Mouse (Mus musculus): ENCODE results near the gene Dpp3. TPM values are rescaled to one million over a fixed set of nuclear protein-coding genes. Genes with fewer than 3 reads are reported as not detected.
"Not testable (repeated sequence)": the region's sequence is repeated elsewhere in the genome, so short reads cannot be mapped to it uniquely, and the experiment has no call there.

The Dpp3 gene
- 73.8 and 84.4 TPM in 2 replicates for polyA plus RNA-seq (2012; rRNA removed)

DNA sequence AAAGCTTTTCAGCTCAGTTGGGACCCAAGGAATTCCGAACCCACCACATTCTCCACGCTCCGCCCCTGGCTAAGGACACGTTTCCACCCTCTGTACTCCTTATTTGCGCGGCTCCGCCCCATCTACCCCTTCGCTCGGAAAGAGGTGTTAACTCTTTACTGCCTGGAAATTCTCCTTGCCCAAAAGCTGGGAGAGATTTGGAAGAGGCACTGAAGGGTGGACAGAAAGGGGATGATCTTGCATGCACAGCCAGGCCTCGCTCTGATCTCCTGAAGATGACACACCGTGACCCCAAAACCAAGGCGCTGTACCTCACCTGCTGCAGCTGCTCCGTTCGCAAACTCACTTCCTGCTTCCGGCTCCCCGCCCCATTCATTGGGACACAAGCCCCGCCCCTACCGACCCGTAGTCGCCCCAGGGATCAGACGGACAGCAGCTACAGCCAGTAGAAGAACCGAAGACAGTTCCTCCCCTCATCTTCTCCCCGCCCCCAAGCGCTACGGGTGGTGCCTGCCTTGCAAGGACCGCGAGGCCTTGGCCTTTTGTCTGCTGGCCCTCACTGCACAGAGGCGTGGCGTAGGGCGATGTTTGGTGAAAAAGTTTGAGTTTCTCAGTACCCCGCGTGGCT is at the start of gene Dpp3:
TSS of gene Dpp3 (minus strand) at position 384 of the 628 bp plus-strand sequence.
- no peak within 1 kb of the TSS; the same call in 1 of the 2 replicates for H3K27ac ChIP-seq (ENCODE audit: insufficient read depth, low read depth, low read length)
- H3K4me1 ChIP-seq (ENCODE audit: control insufficient read depth, insufficient read depth, low read length) = peaks cover 7% of the 10 kb centered on the region; the same call in 1 of the 2 replicates
- WGBS = under 1% methylated on average over 32 of the region's 32 CpGs
- TF ChIP-seq POLR2A (IDR thresholded peaks at IDR 0.05; ENCODE audit: low read depth, low read length) (peak; percentile 17), CTCF (conservative IDR thresholded peaks at IDR 0.05; ENCODE audit: insufficient read depth, insufficient read length, low read depth, low read length) (no peak)
- peak; percentile 99 for DNase-seq
- no peaks in the 10 kb centered on the region for H3K36me3 ChIP-seq (ENCODE audit: control insufficient read depth, insufficient read depth, low read length)
- no peaks in the 10 kb centered on the region for H3K27me3 ChIP-seq (replicated peaks; ENCODE audit: control insufficient read depth, insufficient read depth, low read length)
- peak within 1 kb of the TSS; percentile 68 for H3K4me3 ChIP-seq (ENCODE audit: insufficient read depth, low read depth, low read length)

DNA sequence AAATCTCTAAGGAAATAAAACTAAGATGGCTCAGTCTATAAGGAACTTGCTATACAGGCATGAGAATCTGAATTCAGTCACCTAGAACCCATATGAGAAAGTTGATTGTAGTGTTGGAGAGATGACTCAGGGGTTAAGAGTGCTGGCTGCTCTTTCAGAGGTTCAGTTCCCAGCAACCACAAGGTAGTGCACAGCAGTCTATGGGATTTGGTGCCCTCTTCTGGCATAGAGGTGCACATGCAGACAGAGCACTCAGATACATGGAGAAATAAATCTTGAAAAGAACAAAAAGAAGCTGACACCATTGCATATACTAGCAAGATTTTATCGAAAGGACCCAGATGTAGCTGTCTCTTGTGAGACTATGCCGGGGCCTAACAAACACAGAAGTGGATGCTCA is 40.1 kb upstream of the Dpp3 start:
- Histone ChIP-seq H3K4me3 (ENCODE audit: insufficient read depth, low read depth, low read length) (no peak overlapping the region), H3K27ac (ENCODE audit: insufficient read depth, low read depth, low read length) (no peak overlapping the region), H3K4me1 (ENCODE audit: control insufficient read depth, insufficient read depth, low read length) (no peaks in the 10 kb centered on the region), H3K36me3 (ENCODE audit: control insufficient read depth, insufficient read depth, low read length) (no peaks in the 10 kb centered on the region; the same call in 1 of the 2 replicates), H3K27me3 (replicated peaks; ENCODE audit: control insufficient read depth, insufficient read depth, low read length) (no peaks in the 10 kb centered on the region)
- TF ChIP-seq POLR2A (IDR thresholded peaks at IDR 0.05; ENCODE audit: low read depth, low read length) (no peak), CTCF (conservative IDR thresholded peaks at IDR 0.05; ENCODE audit: insufficient read depth, insufficient read length, low read depth, low read length) (peak; percentile 64)
- DNase-seq = no peak
- 90% methylated on average over 2 of the region's 2 CpGs for WGBS

DNA sequence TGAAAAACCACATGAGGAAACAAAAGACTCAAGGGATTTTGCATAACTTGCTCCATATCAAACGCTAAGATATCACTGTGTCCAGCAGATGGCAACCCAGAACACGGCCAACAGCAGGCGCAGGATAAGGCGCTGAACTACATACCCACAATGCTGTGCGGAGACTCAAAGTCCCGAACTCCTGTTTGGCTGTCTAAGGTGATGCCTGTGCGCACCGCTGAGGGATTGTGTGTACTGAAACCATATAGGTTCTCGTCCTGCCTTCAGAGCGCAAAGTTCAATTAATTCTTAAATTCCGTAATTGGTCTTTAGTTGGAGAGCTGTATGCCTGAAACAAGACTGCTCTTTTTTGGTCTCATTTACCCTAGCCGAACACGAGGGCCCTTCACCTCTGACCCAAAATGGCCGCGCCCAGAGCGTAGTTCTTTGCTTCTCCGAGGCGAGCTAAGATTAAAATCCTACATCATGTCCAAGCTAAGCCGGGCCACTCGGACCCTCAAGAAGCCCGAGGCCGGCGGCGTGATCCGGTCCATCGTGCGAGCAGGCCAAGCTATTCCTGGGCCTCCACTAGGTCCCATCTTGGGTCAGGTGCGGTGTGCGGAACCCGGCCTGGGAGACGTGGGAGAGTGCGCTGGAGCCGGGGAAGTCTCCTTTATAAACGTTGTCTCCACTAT is 34.0 kb upstream of the Dpp3 start, which contains the start of gene Mrpl11:
TSS of gene Mrpl11 (plus strand) at position 220 of the 674 bp plus-strand sequence.
- no peaks in the 10 kb centered on the region for H3K27me3 ChIP-seq (replicated peaks; ENCODE audit: control insufficient read depth, insufficient read depth, low read length)
- DNase-seq = peak; percentile 96
- TF ChIP-seq CTCF (conservative IDR thresholded peaks at IDR 0.05; ENCODE audit: insufficient read depth, insufficient read length, low read depth, low read length) (peak; percentile 90), POLR2A (IDR thresholded peaks at IDR 0.05; ENCODE audit: low read depth, low read length) (no peak)
- 1% methylated on average over 34 of the region's 34 CpGs for WGBS
- H3K36me3 ChIP-seq (ENCODE audit: control insufficient read depth, insufficient read depth, low read length) = no peaks in the 10 kb centered on the region; the same call in 1 of the 2 replicates
- H3K27ac ChIP-seq (ENCODE audit: insufficient read depth, low read depth, low read length) = peak within 1 kb of the TSS; percentile 93
- H3K4me3 ChIP-seq (ENCODE audit: insufficient read depth, low read depth, low read length) = peak within 1 kb of the TSS; percentile 98
- H3K4me1 ChIP-seq (ENCODE audit: control insufficient read depth, insufficient read depth, low read length) = no peaks in the 10 kb centered on the region

DNA sequence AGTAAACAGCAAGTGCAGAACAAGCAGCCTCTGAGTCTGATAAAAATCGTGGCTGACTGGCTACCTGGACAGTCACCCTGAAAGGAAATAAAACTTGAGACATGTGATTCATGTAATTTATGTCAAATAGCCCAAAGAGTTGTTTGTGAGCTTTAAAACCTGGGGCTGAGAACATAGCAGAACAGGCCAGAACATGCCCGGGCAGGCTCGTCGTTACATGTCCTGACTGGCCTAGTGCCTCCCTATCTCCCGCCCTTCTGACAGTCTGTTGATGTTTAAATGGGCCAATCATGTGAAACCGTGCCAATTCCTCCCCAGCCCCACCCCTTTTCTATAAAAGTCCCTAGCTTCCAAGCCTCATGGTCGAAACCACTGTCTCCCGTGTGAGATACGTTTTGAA is 20.6 kb upstream of the Dpp3 start:
- H3K27me3 ChIP-seq (replicated peaks; ENCODE audit: control insufficient read depth, insufficient read depth, low read length); H3K4me1 ChIP-seq (ENCODE audit: control insufficient read depth, insufficient read depth, low read length); H3K4me3 ChIP-seq (ENCODE audit: insufficient read depth, low read depth, low read length); H3K36me3 ChIP-seq (ENCODE audit: control insufficient read depth, insufficient read depth, low read length); H3K27ac ChIP-seq (ENCODE audit: insufficient read depth, low read depth, low read length); DNase-seq: not testable (repeated sequence)
- 67% methylated on average over 9 of the region's 9 CpGs for WGBS

DNA sequence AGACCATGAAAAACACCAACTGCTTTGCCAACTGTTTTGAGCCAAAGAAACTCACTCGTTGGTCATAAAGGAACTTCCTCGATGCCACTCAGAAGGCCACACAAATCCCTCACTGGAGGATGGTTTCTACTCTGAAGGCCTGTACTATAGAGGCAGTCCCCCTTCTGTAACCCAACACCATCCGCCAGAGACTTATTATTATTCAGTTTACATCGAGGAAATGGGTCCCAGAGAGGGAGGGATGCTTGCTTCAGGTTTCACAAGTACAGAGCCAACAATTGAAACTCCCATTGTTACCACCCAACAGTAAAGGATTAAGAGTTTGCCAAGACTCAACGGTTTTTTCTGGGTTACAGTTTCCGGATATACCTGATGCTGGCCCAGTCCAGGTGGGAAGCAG is 17.5 kb upstream of the Dpp3 start:
- H3K4me3 ChIP-seq (ENCODE audit: insufficient read depth, low read depth, low read length) = no peak overlapping the region
- H3K36me3 ChIP-seq (ENCODE audit: control insufficient read depth, insufficient read depth, low read length) = no peaks in the 10 kb centered on the region
- TF ChIP-seq POLR2A (IDR thresholded peaks at IDR 0.05; ENCODE audit: low read depth, low read length) (no peak), CTCF (conservative IDR thresholded peaks at IDR 0.05; ENCODE audit: insufficient read depth, insufficient read length, low read depth, low read length) (no peak)
- 52% methylated on average over 6 of the region's 6 CpGs for WGBS
- no peaks in the 10 kb centered on the region for H3K4me1 ChIP-seq (ENCODE audit: control insufficient read depth, insufficient read depth, low read length)
- H3K27ac ChIP-seq (ENCODE audit: insufficient read depth, low read depth, low read length) = no peak overlapping the region
- no peaks in the 10 kb centered on the region for H3K27me3 ChIP-seq (replicated peaks; ENCODE audit: control insufficient read depth, insufficient read depth, low read length)
- no peak for DNase-seq

DNA sequence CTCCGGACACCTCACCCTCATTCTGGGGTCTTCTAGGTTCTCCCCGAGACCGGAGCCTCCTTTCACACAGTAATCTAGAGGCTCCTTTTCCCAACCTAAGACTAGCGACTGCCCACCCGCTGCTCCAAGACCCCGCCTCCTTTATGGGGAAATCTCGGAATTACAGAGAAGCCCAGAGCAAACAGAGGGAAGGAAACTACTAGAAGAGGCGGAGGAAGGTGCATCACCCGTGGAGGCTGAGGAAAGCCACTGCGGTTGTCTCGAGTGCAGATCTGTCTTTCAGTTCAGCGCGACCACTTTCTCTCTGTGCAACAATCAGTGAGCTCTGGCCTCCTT is 15.1 kb upstream of the Dpp3 start:
- TF ChIP-seq CTCF (conservative IDR thresholded peaks at IDR 0.05; ENCODE audit: insufficient read depth, insufficient read length, low read depth, low read length) (no peak), POLR2A (IDR thresholded peaks at IDR 0.05; ENCODE audit: low read depth, low read length) (no peak)
- Histone ChIP-seq H3K4me3 (ENCODE audit: insufficient read depth, low read depth, low read length) (peak overlapping the region; percentile 21), H3K27ac (ENCODE audit: insufficient read depth, low read depth, low read length) (no peak overlapping the region), H3K36me3 (ENCODE audit: control insufficient read depth, insufficient read depth, low read length) (no peaks in the 10 kb centered on the region), H3K27me3 (replicated peaks; ENCODE audit: control insufficient read depth, insufficient read depth, low read length) (no peaks in the 10 kb centered on the region), H3K4me1 (ENCODE audit: control insufficient read depth, insufficient read depth, low read length) (no peaks in the 10 kb centered on the region)
- DNase-seq = no peak
- 6% methylated on average over 13 of the region's 13 CpGs for WGBS

DNA sequence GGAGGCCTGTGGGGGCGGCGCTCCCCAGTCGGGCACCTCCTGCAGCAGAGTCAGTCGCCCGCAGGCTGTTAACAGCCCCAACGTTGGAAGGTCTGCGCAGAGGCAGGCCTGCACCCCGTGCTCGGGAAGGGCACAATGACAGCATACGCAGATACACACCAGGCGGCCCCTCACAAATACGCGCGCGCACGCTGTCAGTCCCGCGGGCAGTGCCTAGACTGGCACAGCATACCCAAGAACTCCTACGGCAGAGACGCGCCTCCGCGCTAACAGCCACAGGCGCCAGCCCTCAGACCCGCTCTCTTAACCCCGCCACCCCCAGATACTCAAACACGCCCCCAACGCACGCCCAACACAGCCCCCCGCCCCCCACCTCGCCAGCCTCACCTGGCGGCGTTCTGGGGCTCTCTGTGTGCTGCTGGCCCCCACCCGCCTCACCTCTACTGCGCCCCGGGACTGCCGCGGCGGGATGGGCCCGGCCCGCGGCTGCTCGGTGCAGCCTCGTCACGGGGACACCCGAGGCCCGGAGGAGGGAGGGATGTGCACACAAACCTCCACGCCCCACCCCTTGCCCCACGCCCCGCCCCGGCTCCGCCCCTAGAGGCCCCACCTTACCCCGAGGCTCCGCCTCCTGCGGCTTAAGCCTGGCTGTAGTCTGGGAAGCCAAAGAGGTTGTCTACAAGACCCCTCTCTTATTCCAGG is 14.6 kb upstream of the Dpp3 start, which contains the start of gene Peli3:
TSS of gene Peli3 (minus strand) at position 577 of the 702 bp plus-strand sequence.
- peak; percentile 82 for DNase-seq
- TF ChIP-seq CTCF (conservative IDR thresholded peaks at IDR 0.05; ENCODE audit: insufficient read depth, insufficient read length, low read depth, low read length) (no peak), POLR2A (IDR thresholded peaks at IDR 0.05; ENCODE audit: low read depth, low read length) (no peak)
- Histone ChIP-seq H3K27ac (ENCODE audit: insufficient read depth, low read depth, low read length) (no peak within 1 kb of the TSS), H3K36me3 (ENCODE audit: control insufficient read depth, insufficient read depth, low read length) (no peaks in the 10 kb centered on the region), H3K4me3 (ENCODE audit: insufficient read depth, low read depth, low read length) (peak within 1 kb of the TSS; percentile 53), H3K4me1 (ENCODE audit: control insufficient read depth, insufficient read depth, low read length) (no peaks in the 10 kb centered on the region), H3K27me3 (replicated peaks; ENCODE audit: control insufficient read depth, insufficient read depth, low read length) (no peaks in the 10 kb centered on the region)
- 3% methylated on average over 55 of the region's 55 CpGs for WGBS

Data from kidney, adult 2 months (tissue).